Mouse (Mus musculus) heart, postnatal 4 days (tissue): ENCODE data around the gene Plxdc1. TPM values are rescaled to one million over a fixed set of nuclear protein-coding genes. Genes with fewer than 3 reads are reported as not detected.
A peak's percentile ranks its signal among the peaks of the same experiment; 100 is the strongest.

ENCODE experiments used
- DNase-seq: peaks from one replicate; pipeline ENCODE4 v3.0.0; 2021
- total RNA-seq, 2 experiments: library from RNA; stranded (reverse); gene quantifications; 2 replicates each; pipeline ENCODE4 v1.2.3; 2021

Gene Plxdc1
- total RNA-seq, 2 experiments from 2014 or later = 3.4 to 4.2 TPM

- peak; percentile 95 for DNase-seq
Measured at GRCm38 (mm10) chr11:97987551-97988526, 1.6 kb upstream of the Plxdc1 start.

- no peak for DNase-seq
Measured at GRCm38 (mm10) chr11:97986738-97987465, 658 bp upstream of the Plxdc1 start.

GRCm38 (mm10) chr11:97983983-97984382, 2.3 kb downstream of the Plxdc1 start:
- DNase-seq = no peak

- DNase-seq = no peak
Measured at GRCm38 (mm10) chr11:97983506-97983905, 2.7 kb downstream of the Plxdc1 start.

- DNase-seq = no peak
Measured at GRCm38 (mm10) chr11:97982721-97983120, 3.5 kb downstream of the Plxdc1 start.

- DNase-seq = peak; percentile 78
Measured at GRCm38 (mm10) chr11:97980531-97980966, 5.7 kb downstream of the Plxdc1 start.

GRCm38 (mm10) chr11:97979824-97980495, 6.3 kb downstream of the Plxdc1 start:
- no peak for DNase-seq

GRCm38 (mm10) chr11:97978392-97978791, 7.9 kb downstream of the Plxdc1 start:
- no peak for DNase-seq

GRCm38 (mm10) chr11:97977797-97978196, 8.4 kb downstream of the Plxdc1 start:
- DNase-seq = no peak

GRCm38 (mm10) chr11:97974746-97975145, 11.5 kb downstream of the Plxdc1 start:
- no peak for DNase-seq

GRCm38 (mm10) chr11:97974141-97974540, 12.1 kb downstream of the Plxdc1 start:
- no peak for DNase-seq

- DNase-seq = no peak
Measured at GRCm38 (mm10) chr11:97972434-97972833, 13.8 kb downstream of the Plxdc1 start.

- peak; percentile 85 for DNase-seq
Measured at GRCm38 (mm10) chr11:97971232-97971631, 15.0 kb downstream of the Plxdc1 start.

GRCm38 (mm10) chr11:97970771-97971170, 15.5 kb downstream of the Plxdc1 start:
- DNase-seq = no peak

GRCm38 (mm10) chr11:97968385-97968784, 17.9 kb downstream of the Plxdc1 start:
- no peak for DNase-seq

GRCm38 (mm10) chr11:97967114-97967513, 19.1 kb downstream of the Plxdc1 start:
- peak; percentile 62 for DNase-seq

GRCm38 (mm10) chr11:97960907-97961306, 25.3 kb downstream of the Plxdc1 start:
- DNase-seq = no peak

GRCm38 (mm10) chr11:97959300-97959680, 27.0 kb downstream of the Plxdc1 start:
- DNase-seq = no peak

- no peak for DNase-seq
Measured at GRCm38 (mm10) chr11:97958641-97959299, 27.5 kb downstream of the Plxdc1 start.

- no peak for DNase-seq
Measured at GRCm38 (mm10) chr11:97956905-97957560, 29.2 kb downstream of the Plxdc1 start.

GRCm38 (mm10) chr11:97955915-97956314, 30.3 kb downstream of the Plxdc1 start:
- no peak for DNase-seq
